Mouse (Mus musculus) heart, postnatal 0 days (tissue): Measurements from ENCODE around the gene Smim5.

Experiments
- CTCF ChIP-seq: IDR thresholded peaks from 2 replicates; pipeline ENCODE4 v1.5.1; 2016; ENCODE audit warnings: antibody characterized with exemption, control low read depth, low read depth
- EP300 ChIP-seq: IDR thresholded peaks from 2 replicates; pipeline ENCODE4 v1.6.1; 2016; ENCODE audit warnings: antibody characterized with exemption, low read depth

- TF ChIP-seq EP300: no peak
- no peak for TF ChIP-seq CTCF
Measured at GRCm38 (mm10) chr11:115954712-115955111, 54.9 kb downstream of the Smim5 start.
